Mouse (Mus musculus) testis, adult 2 months (tissue): ENCODE measurements around the gene Gnai2.
A peak's percentile ranks its signal among the peaks of the same experiment; 100 is the strongest.

Experiments
- CTCF ChIP-seq: fragments of 200-500 bp; IDR thresholded peaks from 2 replicates; pipeline ENCODE4 v1.5.1; 2012; ENCODE audit warnings: low read depth, mild to moderate bottlenecking, inconsistent platforms, low read length, moderate library complexity; ENCODE audit not compliant: control insufficient read depth, insufficient read depth, insufficient replicate concordance
- POLR2A ChIP-seq: fragments of 200-500 bp; IDR thresholded peaks from 2 replicates; pipeline ENCODE4 v1.6.1; 2012; ENCODE audit warnings: low read depth, mild to moderate bottlenecking, inconsistent platforms, low read length, moderate library complexity; ENCODE audit not compliant: control insufficient read depth

DNA sequence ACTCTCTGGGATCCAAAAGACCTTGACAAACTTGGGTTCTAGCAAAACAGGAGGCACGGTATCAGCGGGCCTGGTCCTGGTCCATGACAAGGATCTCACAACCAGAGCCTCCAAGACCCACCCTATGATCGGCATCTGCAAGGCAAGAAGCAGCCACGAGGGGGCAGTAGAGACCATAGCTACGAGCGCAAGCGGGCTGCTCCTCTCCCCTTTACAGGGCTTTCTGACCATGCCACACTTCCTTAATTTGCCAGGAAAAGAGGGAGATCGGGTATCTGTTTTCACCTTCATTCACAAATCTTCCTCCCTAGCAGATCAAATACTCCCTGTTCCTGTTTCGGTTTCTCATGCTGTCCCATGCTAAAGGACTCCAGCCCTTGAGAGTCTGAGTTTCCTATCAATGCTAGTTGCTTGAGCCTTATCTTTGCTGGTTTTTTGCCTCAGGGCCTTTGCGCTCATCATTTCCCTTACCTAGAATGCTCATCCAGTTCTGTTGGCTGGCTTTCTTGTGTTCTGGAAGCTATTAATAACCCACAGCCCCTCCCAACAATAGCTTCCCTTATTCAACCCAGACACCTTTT, 33.0 kb downstream of the Gnai2 start:
- TF ChIP-seq CTCF (peak; percentile 97), POLR2A (no peak)
